Mouse (Mus musculus) bone marrow macrophage, adult 2 months (primary cell): ENCODE measurements around the gene Nav2. TPM values are rescaled to one million over a fixed set of nuclear protein-coding genes. Genes with fewer than 3 reads are reported as not detected.

Experiments
- H3K27ac ChIP-seq: 2 replicates; pipeline ENCODE4 v1.5.1; 2012; ENCODE audit warnings: low read depth, low read length; ENCODE audit not compliant: insufficient read depth
- H3K4me1 ChIP-seq: 2 replicates; pipeline ENCODE4 v1.6.1; 2012; ENCODE audit warnings: low read length; ENCODE audit not compliant: control insufficient read depth, insufficient read depth
- H3K4me3 ChIP-seq: 2 replicates; pipeline ENCODE4 v1.5.1; 2012; ENCODE audit warnings: mild to moderate bottlenecking, low read length, moderate library complexity; ENCODE audit not compliant: insufficient read depth
- CTCF ChIP-seq: IDR thresholded peaks from 2 replicates; pipeline ENCODE4 v1.5.1; 2012; ENCODE audit warnings: low read depth, mild to moderate bottlenecking, low read length, moderate library complexity
- POLR2A ChIP-seq: IDR thresholded peaks from 2 replicates; pipeline ENCODE4 v1.6.1; 2012; ENCODE audit warnings: mild to moderate bottlenecking, low read depth, low read length, borderline replicate concordance
- polyA plus RNA-seq: library from polyadenylated mRNA; stranded (reverse); fragments of >200 nt; gene quantifications from 2 replicates; pipeline ENCODE4 v1.2.4, GENCODE M21; 2012; ENCODE audit not compliant: missing spikeins, insufficient read depth, insufficient read length

Gene Nav2
- polyA plus RNA-seq, 1 experiment: 22.2 TPM

GRCm38 (mm10) chr7:48884266-48884611 lies 24.3 kb upstream of the Nav2 start:
- Histone ChIP-seq H3K4me1 (peaks cover 25% of the 10 kb centered on the region), H3K27ac (no peak overlapping the region), H3K4me3 (no peak overlapping the region)
- TF ChIP-seq CTCF (no peak), POLR2A (no peak)

GRCm38 (mm10) chr7:48887973-48888372 lies 20.5 kb upstream of the Nav2 start:
- Histone ChIP-seq H3K4me1 (peaks cover 15% of the 10 kb centered on the region), H3K4me3 (no peak overlapping the region), H3K27ac (no peak overlapping the region)
- no peak for TF ChIP-seq CTCF
- TF ChIP-seq POLR2A: no peak

- TF ChIP-seq POLR2A (no peak), CTCF (no peak)
- Histone ChIP-seq H3K27ac (no peak overlapping the region), H3K4me1 (peaks cover 10% of the 10 kb centered on the region), H3K4me3 (no peak overlapping the region)
Measured at GRCm38 (mm10) chr7:48888751-48889150, 19.8 kb upstream of the Nav2 start.

- no peak for TF ChIP-seq CTCF
- no peak for TF ChIP-seq POLR2A
- Histone ChIP-seq H3K27ac (no peak overlapping the region), H3K4me1 (peaks cover 9% of the 10 kb centered on the region), H3K4me3 (no peak overlapping the region)
Measured at GRCm38 (mm10) chr7:48891029-48891428, 17.5 kb upstream of the Nav2 start.

DNA sequence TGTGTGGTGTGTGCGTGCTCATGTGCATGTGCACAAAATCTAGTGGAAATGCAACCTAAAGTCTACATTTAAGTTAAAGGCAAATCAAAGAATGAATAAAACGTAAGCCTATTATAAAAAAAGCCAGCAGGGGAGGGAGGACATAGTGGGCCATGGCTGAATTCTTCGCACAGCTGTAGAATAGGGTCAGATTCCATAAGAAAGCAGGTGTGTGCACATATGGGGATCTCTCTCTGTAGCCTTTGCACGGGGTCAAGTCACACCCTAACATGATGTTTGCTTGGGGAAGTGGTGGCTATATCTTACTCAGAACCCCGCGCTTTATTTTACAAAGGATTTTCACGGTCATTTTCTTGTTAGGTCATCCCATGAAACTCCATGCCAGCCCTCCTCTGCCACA lies 15.4 kb upstream of the Nav2 start:
- TF ChIP-seq POLR2A (no peak), CTCF (no peak)
- Histone ChIP-seq H3K27ac (no peak overlapping the region), H3K4me1 (peaks cover 8% of the 10 kb centered on the region), H3K4me3 (no peak overlapping the region)

DNA sequence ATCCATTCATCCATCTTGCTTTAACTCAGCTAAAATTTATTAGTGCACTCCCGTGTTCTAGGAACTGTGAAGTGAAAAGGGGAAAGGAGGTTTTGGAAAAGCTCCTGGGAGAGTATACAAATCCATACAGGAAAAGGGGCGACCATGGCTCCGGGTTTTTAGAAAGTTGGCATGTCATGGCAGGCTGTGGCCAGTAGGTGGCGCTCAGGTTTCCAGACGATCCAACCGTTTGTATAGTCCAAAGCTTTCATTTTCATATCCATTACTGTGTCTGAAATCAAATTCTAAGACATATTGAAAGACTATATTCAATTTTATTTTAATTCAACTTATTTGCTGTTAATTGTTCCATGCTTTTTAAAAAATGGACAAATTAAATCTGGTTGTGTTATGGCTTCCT lies 14.4 kb upstream of the Nav2 start:
- Histone ChIP-seq H3K27ac (no peak overlapping the region), H3K4me3 (no peak overlapping the region), H3K4me1 (peaks cover 5% of the 10 kb centered on the region; the same call in 1 of the 2 replicates)
- peak; percentile 96 for TF ChIP-seq CTCF
- TF ChIP-seq POLR2A: no peak

DNA sequence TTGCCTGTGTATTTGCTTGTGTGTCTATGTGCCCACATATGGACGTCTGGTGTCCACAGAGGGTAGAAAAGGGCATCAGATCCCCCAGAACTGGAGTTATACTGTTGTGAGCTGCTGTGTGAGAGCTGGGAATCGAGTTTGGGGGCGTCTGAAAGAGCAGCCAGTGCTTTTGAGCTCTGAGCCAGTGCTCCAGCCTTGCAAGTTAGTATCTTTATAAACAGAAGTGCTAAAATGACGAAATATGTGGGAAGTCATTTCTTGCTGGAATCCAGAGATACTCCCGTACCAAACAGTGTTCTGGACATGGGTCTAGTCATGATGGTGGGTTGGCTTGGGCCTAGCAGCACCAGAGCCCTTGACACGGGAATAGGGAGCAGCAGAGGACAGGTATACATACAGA lies 13.8 kb upstream of the Nav2 start:
- no peak overlapping the region for H3K4me3 ChIP-seq
- H3K27ac ChIP-seq: no peak overlapping the region
- peaks cover 5% of the 10 kb centered on the region; the same call in 1 of the 2 replicates for H3K4me1 ChIP-seq
- TF ChIP-seq POLR2A (no peak), CTCF (no peak)

- Histone ChIP-seq H3K4me1 (peaks cover 5% of the 10 kb centered on the region; the same call in 1 of the 2 replicates), H3K4me3 (no peak overlapping the region), H3K27ac (no peak overlapping the region)
- TF ChIP-seq CTCF (no peak), POLR2A (no peak)
Measured at GRCm38 (mm10) chr7:48895475-48895874, 13.0 kb upstream of the Nav2 start.

DNA sequence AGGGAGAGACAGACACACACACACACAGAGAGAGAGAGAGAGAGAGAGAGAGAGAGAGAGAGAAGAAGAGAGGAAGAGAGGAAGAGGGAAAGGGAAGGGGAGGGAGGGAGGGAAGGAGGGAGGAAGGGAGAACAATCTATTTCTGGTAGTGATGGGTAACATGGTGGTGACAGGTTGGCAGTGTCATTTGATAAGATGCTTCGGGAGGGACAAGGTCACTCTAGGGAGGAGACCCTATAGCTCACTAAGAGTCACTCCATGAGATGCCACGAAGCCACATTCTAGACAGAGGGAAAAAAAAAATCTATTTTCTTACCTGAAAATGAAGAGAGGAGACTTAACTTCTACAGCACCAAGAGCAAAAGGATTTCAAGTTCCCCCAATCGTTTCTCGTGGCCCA lies 12.5 kb upstream of the Nav2 start:
- peaks cover 5% of the 10 kb centered on the region; the same call in 1 of the 2 replicates for H3K4me1 ChIP-seq
- no peak overlapping the region for H3K4me3 ChIP-seq
- no peak for TF ChIP-seq POLR2A
- TF ChIP-seq CTCF: no peak
- no peak overlapping the region for H3K27ac ChIP-seq

- no peak overlapping the region for H3K27ac ChIP-seq
- H3K4me1 ChIP-seq: peaks cover 5% of the 10 kb centered on the region; the same call in 1 of the 2 replicates
- no peak for TF ChIP-seq POLR2A
- no peak for TF ChIP-seq CTCF
Measured at GRCm38 (mm10) chr7:48897539-48898163, 10.9 kb upstream of the Nav2 start.

More at GRCm38 (mm10) chr7:48897539-48898163, 10.9 kb upstream of the Nav2 start:
- H3K4me3 ChIP-seq: no peak overlapping the region
